Mouse (Mus musculus) left cerebral cortex, adult 9 months (tissue): ENCODE measurements at regions not wholly inside any gene's neighbourhood (a gene's known extent, or its start where the extent isn't known, plus 50 kb on each side); places are given as distances from the start of the nearest gene placed in this dataset.

Experiments
- DNase-seq, 2 experiments: peaks; one replicate each; pipeline ENCODE4 v3.0.0; 2022; ENCODE audit warnings: low spot score in 2 of 2

- no peak for DNase-seq
Measured at GRCm38 (mm10) chr1:121050695-121051495, 281.5 kb downstream of the Insig2 start.

- no peak for DNase-seq
Measured at GRCm38 (mm10) chr1:121051496-121052119, 280.8 kb downstream of the Insig2 start.

- DNase-seq: no peak
Measured at GRCm38 (mm10) chr1:121052120-121052501, 280.3 kb downstream of the Insig2 start.

- no peak for DNase-seq
Measured at GRCm38 (mm10) chr1:121053692-121054091, 278.7 kb downstream of the Insig2 start.

- DNase-seq: no peak
Measured at GRCm38 (mm10) chr1:121074569-121074968, 257.8 kb downstream of the Insig2 start.

- DNase-seq: no peak
Measured at GRCm38 (mm10) chr1:121082839-121083238, 249.6 kb downstream of the Insig2 start.

- DNase-seq: peak in 1 of 2 experiments; percentile 10
Measured at GRCm38 (mm10) chr1:121085101-121085727, 247.2 kb downstream of the Insig2 start.

GRCm38 (mm10) chr1:121087124-121087887 lies 245.1 kb downstream of the Insig2 start:
- DNase-seq: peak; percentile 13 to 36

GRCm38 (mm10) chr1:121090628-121091027 lies 241.8 kb downstream of the Insig2 start:
- no peak for DNase-seq

- DNase-seq: no peak
Measured at GRCm38 (mm10) chr1:121092870-121093269, 239.5 kb downstream of the Insig2 start.

GRCm38 (mm10) chr1:121096551-121097550 lies 235.5 kb downstream of the Insig2 start:
- no peak for DNase-seq

- no peak for DNase-seq
Measured at GRCm38 (mm10) chr1:121111776-121112344, 220.5 kb downstream of the Insig2 start.

GRCm38 (mm10) chr1:121112464-121112863 lies 219.9 kb downstream of the Insig2 start:
- DNase-seq: no peak

GRCm38 (mm10) chr1:121116626-121117025 lies 215.8 kb downstream of the Insig2 start:
- DNase-seq: no peak

GRCm38 (mm10) chr1:121123436-121123835 lies 209.0 kb downstream of the Insig2 start:
- DNase-seq: no peak

- DNase-seq: peak in 1 of 2 experiments; percentile 2
Measured at GRCm38 (mm10) chr1:121136284-121136683, 196.1 kb downstream of the Insig2 start.

- no peak for DNase-seq
Measured at GRCm38 (mm10) chr1:121136846-121137245, 195.5 kb downstream of the Insig2 start.

GRCm38 (mm10) chr1:121144981-121145380 lies 187.4 kb downstream of the Insig2 start:
- DNase-seq: no peak

GRCm38 (mm10) chr1:121153476-121153875 lies 178.9 kb downstream of the Insig2 start:
- DNase-seq: no peak

GRCm38 (mm10) chr1:121154616-121155015 lies 177.8 kb downstream of the Insig2 start:
- no peak for DNase-seq
